Mouse (Mus musculus) intestine, embryonic 16.5 days (tissue): ENCODE measurements around the gene Cfap161. TPM values are rescaled to one million over a fixed set of nuclear protein-coding genes. Genes with fewer than 3 reads are reported as not detected.
A peak's percentile ranks its signal among the peaks of the same experiment; 100 is the strongest.

Source experiments
- ATAC-seq: fragments of 200-750 bp; cut with Nextera tagmentation; 2 replicates; pipeline ENCODE4 v1.8.0; 2017; ENCODE audit warnings: moderate TSS enrichment, moderate library complexity
- H3K27ac ChIP-seq: fragments of 300-500 bp; sonication (generic); 2 replicates; pipeline ENCODE4 v1.5.1; 2014; ENCODE audit warnings: mild to moderate bottlenecking, low read length
- H3K27me3 ChIP-seq: fragments of 300-500 bp; sonication (generic); replicated peaks from 2 replicates; pipeline ENCODE4 v1.6.1; 2014; ENCODE audit warnings: low read length, control low read depth, mixed read lengths; ENCODE audit not compliant: control insufficient read depth, insufficient read depth
- H3K36me3 ChIP-seq: fragments of 300-500 bp; sonication (generic); 2 replicates; pipeline ENCODE4 v1.6.1; 2014; ENCODE audit warnings: low read length, control low read depth; ENCODE audit not compliant: control insufficient read depth, insufficient read depth
- H3K4me1 ChIP-seq: fragments of 300-500 bp; sonication (generic); 2 replicates; pipeline ENCODE4 v1.6.1; 2014; ENCODE audit warnings: low read length, control low read depth, mixed read lengths; ENCODE audit not compliant: control insufficient read depth, insufficient read depth
- H3K4me2 ChIP-seq: fragments of 300-500 bp; sonication (generic); 2 replicates; pipeline ENCODE4 v1.6.1; 2014; ENCODE audit warnings: low read depth, low read length, control low read depth
- H3K4me3 ChIP-seq: fragments of 300-500 bp; sonication (generic); 2 replicates; pipeline ENCODE4 v1.5.1; 2014; ENCODE audit warnings: mild to moderate bottlenecking, low read length
- H3K9ac ChIP-seq: fragments of 300-500 bp; sonication (generic); 2 replicates; pipeline ENCODE4 v1.6.1; 2014; ENCODE audit warnings: low read depth, low read length
- H3K9me3 ChIP-seq: fragments of 300-500 bp; sonication (generic); 2 replicates; pipeline ENCODE4 v1.6.1; 2016; ENCODE audit warnings: low read length, control low read depth; ENCODE audit not compliant: control insufficient read depth
- WGBS: fragments of 180-500 bp; shearing (Covaris S2); extraction: QIAGEN DNeasy Blood & Tissue Kit; methylation state at CpG from one replicate; pipeline ENCODE4 v1.1.7; 2014; 5-methylcytosine and 5-hydroxymethylcytosine counted together
- polyA plus RNA-seq: library from polyadenylated mRNA; unstranded; fragments of >200 nt; fragmentation: Nextera tagmentation; extraction: Ambion mirVana; gene quantifications from 2 replicates; pipeline ENCODE4 v1.2.1, GENCODE M21; 2015

Cfap161 gene
- polyA plus RNA-seq, 1 experiment from 2014 or later: 0.13 TPM

DNA sequence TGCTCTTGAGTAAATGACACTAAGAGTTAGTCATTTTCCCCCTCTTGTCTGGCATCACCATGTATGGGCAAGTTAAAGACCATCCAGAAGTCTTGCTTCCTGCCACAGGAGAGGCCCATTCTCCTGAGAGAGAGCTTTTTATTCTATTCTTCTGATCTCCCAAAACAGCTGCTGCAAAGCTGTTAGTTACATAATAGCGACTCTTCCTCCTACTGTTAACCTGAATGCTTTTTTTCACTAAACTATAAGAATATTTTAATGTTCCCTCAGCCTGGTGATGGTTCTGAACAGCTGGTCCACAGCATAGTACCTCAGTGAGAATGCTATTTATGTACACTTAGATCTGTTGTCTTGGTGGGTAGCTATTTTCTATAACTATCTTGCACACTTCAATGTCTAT, 21.0 kb upstream of the Cfap161 start:
- no peak overlapping the region for H3K4me2 ChIP-seq
- WGBS: 73% methylated on average over 1 of the region's 1 CpGs
- no peak overlapping the region for H3K27ac ChIP-seq
- H3K4me3 ChIP-seq: no peak overlapping the region
- no peaks in the 10 kb centered on the region for H3K9me3 ChIP-seq
- peaks cover 10% of the 10 kb centered on the region for H3K4me1 ChIP-seq
- ATAC-seq: no peak
- H3K36me3 ChIP-seq: no peaks in the 10 kb centered on the region
- no peak overlapping the region for H3K9ac ChIP-seq
- no peaks in the 10 kb centered on the region for H3K27me3 ChIP-seq

DNA sequence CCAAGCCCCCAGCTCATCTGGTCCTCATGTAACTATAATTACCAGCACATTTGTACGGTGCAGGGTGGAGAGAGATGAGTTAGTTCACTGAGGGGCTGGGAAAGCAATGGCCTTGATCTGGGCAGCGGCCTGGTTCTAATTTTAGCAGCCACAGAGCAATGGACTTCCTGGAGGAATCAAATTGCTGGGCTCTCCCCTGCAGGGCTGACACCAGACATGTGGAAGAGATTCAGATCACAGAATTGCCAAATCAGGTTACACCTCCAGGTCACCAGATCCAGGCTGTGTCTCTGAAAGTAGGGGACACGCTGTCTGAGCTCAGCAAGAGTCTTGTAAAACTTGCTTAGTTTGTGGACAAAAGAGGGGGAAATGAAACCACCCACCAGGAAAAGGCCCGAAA, 19.3 kb upstream of the Cfap161 start:
- Histone ChIP-seq H3K4me1 (peaks cover 14% of the 10 kb centered on the region), H3K27ac (peak overlapping the region; percentile 82), H3K36me3 (no peaks in the 10 kb centered on the region), H3K27me3 (no peaks in the 10 kb centered on the region), H3K9me3 (no peaks in the 10 kb centered on the region), H3K4me2 (0 out of 2 replicates have a peak overlapping the region, but pooled peaks have one; percentile 6), H3K4me3 (no peak overlapping the region), H3K9ac (peak overlapping the region; percentile 43; the same call in 1 of the 2 replicates)
- peak; percentile 62 for ATAC-seq
- WGBS: 20% methylated on average over 4 of the region's 4 CpGs

- H3K4me2 ChIP-seq: 0 out of 2 replicates have a peak overlapping the region, but pooled peaks have one; percentile 6
- no peaks in the 10 kb centered on the region for H3K36me3 ChIP-seq
- no peaks in the 10 kb centered on the region for H3K9me3 ChIP-seq
- WGBS: 9% methylated on average over 3 of the region's 3 CpGs
- no peaks in the 10 kb centered on the region for H3K27me3 ChIP-seq
- peak; percentile 46; the same call in 1 of the 2 replicates for ATAC-seq
- peak overlapping the region; percentile 82 for H3K27ac ChIP-seq
- H3K4me3 ChIP-seq: no peak overlapping the region
- 0 out of 2 replicates have a peak overlapping the region, but pooled peaks have one; percentile 25 for H3K9ac ChIP-seq
- H3K4me1 ChIP-seq: peaks cover 14% of the 10 kb centered on the region
These were observed 18.8 kb upstream of the Cfap161 start for GRCm38 (mm10) chr7:83813465-83813864.

DNA sequence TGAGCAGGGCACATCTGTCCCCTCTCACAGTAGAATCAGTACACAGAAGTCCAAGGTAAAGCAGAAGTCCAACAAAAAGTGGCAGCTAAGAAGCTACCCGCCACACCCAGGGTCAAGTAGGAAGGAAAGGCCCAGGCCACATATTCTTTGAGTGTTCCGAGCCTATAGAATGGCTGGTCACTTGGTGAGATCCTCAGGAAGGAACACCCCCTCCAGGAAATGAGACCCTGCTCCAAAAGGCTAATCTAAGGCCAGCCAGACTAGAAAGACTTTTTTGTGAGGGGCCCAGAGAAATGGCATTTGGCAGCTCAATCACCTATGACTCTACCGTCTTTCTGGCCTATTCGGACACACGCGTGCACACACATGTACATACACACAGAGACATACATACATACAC, 18.3 kb upstream of the Cfap161 start:
- H3K9ac ChIP-seq: no peak overlapping the region
- no peak overlapping the region for H3K4me2 ChIP-seq
- H3K4me1 ChIP-seq: peaks cover 14% of the 10 kb centered on the region
- H3K36me3 ChIP-seq: no peaks in the 10 kb centered on the region
- peak overlapping the region; percentile 82; the same call in 1 of the 2 replicates for H3K27ac ChIP-seq
- no peaks in the 10 kb centered on the region for H3K27me3 ChIP-seq
- H3K9me3 ChIP-seq: no peaks in the 10 kb centered on the region
- whole genome bisulfite sequencing: 81% methylated on average over 6 of the region's 6 CpGs
- no peak for ATAC-seq
- H3K4me3 ChIP-seq: no peak overlapping the region

GRCm38 (mm10) chr7:83812581-83812980, 17.9 kb upstream of the Cfap161 start:
- ATAC-seq: no peak
- Histone ChIP-seq H3K4me2 (no peak overlapping the region), H3K27me3 (no peaks in the 10 kb centered on the region), H3K4me1 (peaks cover 14% of the 10 kb centered on the region), H3K4me3 (no peak overlapping the region), H3K9ac (no peak overlapping the region), H3K27ac (peak overlapping the region; percentile 82; the same call in 1 of the 2 replicates), H3K9me3 (no peaks in the 10 kb centered on the region), H3K36me3 (no peaks in the 10 kb centered on the region)
- 89% methylated on average over 10 of the region's 10 CpGs for WGBS

DNA sequence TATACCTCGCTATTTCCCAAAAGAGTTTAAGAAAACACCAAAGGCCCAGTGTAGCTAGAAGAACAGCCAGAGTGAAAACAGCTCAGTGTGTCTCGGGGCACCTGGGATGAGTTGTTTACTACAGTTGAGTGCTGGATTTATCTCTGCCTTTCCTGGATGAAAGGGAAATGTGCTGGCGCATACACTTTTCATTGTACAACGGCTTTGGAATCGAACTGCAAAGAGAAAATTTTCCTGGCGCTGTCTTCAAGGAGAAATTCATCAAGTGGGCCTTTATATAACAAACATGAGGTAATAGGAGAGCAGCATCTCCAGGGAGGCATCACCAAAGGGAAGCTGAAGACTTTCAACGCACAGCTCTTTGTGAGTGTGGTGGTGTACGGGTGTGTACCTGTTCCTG, 17.2 kb upstream of the Cfap161 start:
- no peaks in the 10 kb centered on the region for H3K9me3 ChIP-seq
- H3K4me3 ChIP-seq: no peak overlapping the region
- peak overlapping the region; percentile 55 for H3K27ac ChIP-seq
- no peaks in the 10 kb centered on the region for H3K27me3 ChIP-seq
- H3K36me3 ChIP-seq: no peaks in the 10 kb centered on the region
- H3K4me2 ChIP-seq: no peak overlapping the region
- peaks cover 14% of the 10 kb centered on the region for H3K4me1 ChIP-seq
- WGBS: 59% methylated on average over 8 of the region's 8 CpGs
- H3K9ac ChIP-seq: no peak overlapping the region
- no peak for ATAC-seq

GRCm38 (mm10) chr7:83811461-83811860, 16.8 kb upstream of the Cfap161 start:
- Histone ChIP-seq H3K27me3 (no peaks in the 10 kb centered on the region), H3K9ac (no peak overlapping the region), H3K36me3 (no peaks in the 10 kb centered on the region), H3K9me3 (no peaks in the 10 kb centered on the region), H3K27ac (peak overlapping the region; percentile 55), H3K4me3 (no peak overlapping the region), H3K4me2 (no peak overlapping the region), H3K4me1 (peaks cover 14% of the 10 kb centered on the region)
- ATAC-seq: no peak
- 88% methylated on average over 4 of the region's 4 CpGs for WGBS

GRCm38 (mm10) chr7:83810141-83811100, 15.7 kb upstream of the Cfap161 start:
- Histone ChIP-seq H3K27me3 (no peaks in the 10 kb centered on the region), H3K27ac (no peak overlapping the region; the same call in 1 of the 2 replicates), H3K9ac (no peak overlapping the region), H3K36me3 (no peaks in the 10 kb centered on the region), H3K4me1 (peaks cover 14% of the 10 kb centered on the region), H3K4me2 (no peak overlapping the region), H3K4me3 (no peak overlapping the region), H3K9me3 (no peaks in the 10 kb centered on the region)
- peak; percentile 43 for ATAC-seq
- 27% methylated on average over 15 of the region's 15 CpGs for WGBS

DNA sequence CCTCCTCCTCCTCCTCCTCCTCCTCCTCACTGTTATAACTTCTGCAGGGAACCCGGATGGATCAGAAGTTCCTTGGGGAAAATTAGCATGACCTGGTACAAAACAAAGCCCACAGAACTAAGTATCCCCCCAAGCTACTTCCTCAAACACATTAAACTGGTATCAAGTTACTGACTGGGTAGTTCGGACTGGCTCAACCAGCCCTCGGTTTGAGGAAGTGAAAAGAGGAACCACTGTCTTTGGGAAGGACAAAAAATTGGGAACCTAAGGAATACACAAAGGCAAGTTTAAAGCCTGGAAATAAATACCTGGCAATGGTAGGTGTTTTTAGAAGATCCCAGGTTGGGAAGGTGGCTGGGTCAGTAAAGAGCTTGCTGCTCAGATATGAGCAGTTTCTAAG, 15.0 kb upstream of the Cfap161 start:
- no peak overlapping the region for H3K27ac ChIP-seq
- peaks cover 14% of the 10 kb centered on the region for H3K4me1 ChIP-seq
- no peak overlapping the region for H3K4me3 ChIP-seq
- H3K9me3 ChIP-seq: no peaks in the 10 kb centered on the region
- WGBS: 12% methylated on average over 3 of the region's 3 CpGs
- no peaks in the 10 kb centered on the region for H3K36me3 ChIP-seq
- H3K9ac ChIP-seq: no peak overlapping the region
- no peaks in the 10 kb centered on the region for H3K27me3 ChIP-seq
- H3K4me2 ChIP-seq: no peak overlapping the region
- ATAC-seq: no peak
